Mouse (Mus musculus): ENCODE results near the gene Ezr. TPM values are rescaled to one million over a fixed set of nuclear protein-coding genes. Genes with fewer than 3 reads are reported as not detected.

The Ezr gene
- polyA plus RNA-seq, 1 experiment from 2014 or later: 31.9 TPM

- H3K27ac ChIP-seq (ENCODE audit: low read length): no peak overlapping the region
- H3K4me1 ChIP-seq (ENCODE audit: control insufficient read depth, insufficient read depth, low read length): peaks cover 3% of the 10 kb centered on the region; the same call in 1 of the 2 replicates
- H3K27me3 ChIP-seq (ENCODE audit: control insufficient read depth, insufficient read depth, low read depth, low read length): 0 out of 2 replicates have a peak, but pooled peaks cover 2% of the 10 kb centered on the region
- H3K9me3 ChIP-seq (replicated peaks; ENCODE audit: control insufficient read depth, low read length, poor library complexity, severe bottlenecking): no peaks in the 10 kb centered on the region
- 76% methylated on average over 5 of the region's 5 CpGs for WGBS
- H3K4me2 ChIP-seq (ENCODE audit: low read length): no peak overlapping the region
- ATAC-seq: no peak
- no peak overlapping the region for H3K9ac ChIP-seq (ENCODE audit: low read depth, low read length)
- H3K36me3 ChIP-seq (ENCODE audit: control insufficient read depth, insufficient read depth, low read length): no peaks in the 10 kb centered on the region
- H3K4me3 ChIP-seq (ENCODE audit: low read depth, low read length): no peak overlapping the region
Measured at GRCm38 (mm10) chr17:6767771-6768170, 14.8 kb downstream of the Ezr start.

GRCm38 (mm10) chr17:6766823-6767222 lies 15.8 kb downstream of the Ezr start:
- Histone ChIP-seq H3K4me1 (ENCODE audit: control insufficient read depth, insufficient read depth, low read length) (peaks cover 3% of the 10 kb centered on the region; the same call in 1 of the 2 replicates), H3K9ac (ENCODE audit: low read depth, low read length) (no peak overlapping the region), H3K27me3 (ENCODE audit: control insufficient read depth, insufficient read depth, low read depth, low read length) (0 out of 2 replicates have a peak, but pooled peaks cover 2% of the 10 kb centered on the region), H3K4me3 (ENCODE audit: low read depth, low read length) (no peak overlapping the region), H3K36me3 (ENCODE audit: control insufficient read depth, insufficient read depth, low read length) (no peaks in the 10 kb centered on the region), H3K27ac (ENCODE audit: low read length) (no peak overlapping the region), H3K9me3 (replicated peaks; ENCODE audit: control insufficient read depth, low read length, poor library complexity, severe bottlenecking) (no peaks in the 10 kb centered on the region), H3K4me2 (ENCODE audit: low read length) (no peak overlapping the region)
- no peak for ATAC-seq
- WGBS: 94% methylated on average over 4 of the region's 4 CpGs

- no peak overlapping the region for H3K27ac ChIP-seq (ENCODE audit: low read length)
- WGBS: 46% methylated on average over 2 of the region's 2 CpGs
- no peak for ATAC-seq
- no peak overlapping the region for H3K4me3 ChIP-seq (ENCODE audit: low read depth, low read length)
- 0 out of 2 replicates have a peak, but pooled peaks cover 2% of the 10 kb centered on the region for H3K27me3 ChIP-seq (ENCODE audit: control insufficient read depth, insufficient read depth, low read depth, low read length)
- no peak overlapping the region for H3K9ac ChIP-seq (ENCODE audit: low read depth, low read length)
- H3K4me1 ChIP-seq (ENCODE audit: control insufficient read depth, insufficient read depth, low read length): peaks cover 3% of the 10 kb centered on the region; the same call in 1 of the 2 replicates
- no peaks in the 10 kb centered on the region for H3K36me3 ChIP-seq (ENCODE audit: control insufficient read depth, insufficient read depth, low read length)
- H3K4me2 ChIP-seq (ENCODE audit: low read length): no peak overlapping the region
- no peaks in the 10 kb centered on the region for H3K9me3 ChIP-seq (replicated peaks; ENCODE audit: control insufficient read depth, low read length, poor library complexity, severe bottlenecking)
Measured at GRCm38 (mm10) chr17:6765886-6766285, 16.7 kb downstream of the Ezr start.

- H3K27me3 ChIP-seq (ENCODE audit: control insufficient read depth, insufficient read depth, low read depth, low read length): 0 out of 2 replicates have a peak, but pooled peaks cover 2% of the 10 kb centered on the region
- 77% methylated on average over 4 of the region's 4 CpGs for WGBS
- no peak overlapping the region for H3K9ac ChIP-seq (ENCODE audit: low read depth, low read length)
- H3K36me3 ChIP-seq (ENCODE audit: control insufficient read depth, insufficient read depth, low read length): no peaks in the 10 kb centered on the region
- ATAC-seq: no peak
- no peak overlapping the region for H3K4me3 ChIP-seq (ENCODE audit: low read depth, low read length)
- H3K9me3 ChIP-seq (replicated peaks; ENCODE audit: control insufficient read depth, low read length, poor library complexity, severe bottlenecking): no peaks in the 10 kb centered on the region
- no peak overlapping the region for H3K4me2 ChIP-seq (ENCODE audit: low read length)
- no peak overlapping the region for H3K27ac ChIP-seq (ENCODE audit: low read length)
- H3K4me1 ChIP-seq (ENCODE audit: control insufficient read depth, insufficient read depth, low read length): peaks cover 3% of the 10 kb centered on the region; the same call in 1 of the 2 replicates
Measured at GRCm38 (mm10) chr17:6764730-6765129, 17.9 kb downstream of the Ezr start.

- Histone ChIP-seq H3K9ac (ENCODE audit: low read depth, low read length) (no peak overlapping the region), H3K4me1 (ENCODE audit: control insufficient read depth, insufficient read depth, low read length) (peaks cover 3% of the 10 kb centered on the region; the same call in 1 of the 2 replicates), H3K4me3 (ENCODE audit: low read depth, low read length) (no peak overlapping the region), H3K27ac (ENCODE audit: low read length) (no peak overlapping the region), H3K27me3 (ENCODE audit: control insufficient read depth, insufficient read depth, low read depth, low read length) (0 out of 2 replicates have a peak, but pooled peaks cover 2% of the 10 kb centered on the region), H3K9me3 (replicated peaks; ENCODE audit: control insufficient read depth, low read length, poor library complexity, severe bottlenecking) (no peaks in the 10 kb centered on the region), H3K36me3 (ENCODE audit: control insufficient read depth, insufficient read depth, low read length) (no peaks in the 10 kb centered on the region), H3K4me2 (ENCODE audit: low read length) (no peak overlapping the region)
- ATAC-seq: no peak
- 65% methylated on average over 7 of the region's 7 CpGs for WGBS
Measured at GRCm38 (mm10) chr17:6764227-6764593, 18.4 kb downstream of the Ezr start.

- Histone ChIP-seq H3K9me3 (replicated peaks; ENCODE audit: control insufficient read depth, low read length, poor library complexity, severe bottlenecking) (no peaks in the 10 kb centered on the region), H3K4me1 (ENCODE audit: control insufficient read depth, insufficient read depth, low read length) (peaks cover 3% of the 10 kb centered on the region; the same call in 1 of the 2 replicates), H3K36me3 (ENCODE audit: control insufficient read depth, insufficient read depth, low read length) (no peaks in the 10 kb centered on the region), H3K27me3 (ENCODE audit: control insufficient read depth, insufficient read depth, low read depth, low read length) (0 out of 2 replicates have a peak, but pooled peaks cover 2% of the 10 kb centered on the region), H3K9ac (ENCODE audit: low read depth, low read length) (no peak overlapping the region), H3K4me2 (ENCODE audit: low read length) (no peak overlapping the region), H3K27ac (ENCODE audit: low read length) (no peak overlapping the region), H3K4me3 (ENCODE audit: low read depth, low read length) (no peak overlapping the region)
- WGBS: 16% methylated on average over 7 of the region's 7 CpGs
- no peak for ATAC-seq
Measured at GRCm38 (mm10) chr17:6763513-6764226, 18.9 kb downstream of the Ezr start.

GRCm38 (mm10) chr17:6759717-6760292 lies 22.8 kb downstream of the Ezr start:
- no peak for ATAC-seq
- no peaks in the 10 kb centered on the region for H3K36me3 ChIP-seq (ENCODE audit: control insufficient read depth, insufficient read depth, low read length)
- no peak overlapping the region for H3K4me2 ChIP-seq (ENCODE audit: low read length)
- no peaks in the 10 kb centered on the region for H3K9me3 ChIP-seq (replicated peaks; ENCODE audit: control insufficient read depth, low read length, poor library complexity, severe bottlenecking)
- WGBS: 23% methylated on average over 9 of the region's 9 CpGs
- H3K4me3 ChIP-seq (ENCODE audit: low read depth, low read length): no peak overlapping the region
- peaks cover 3% of the 10 kb centered on the region; the same call in 1 of the 2 replicates for H3K4me1 ChIP-seq (ENCODE audit: control insufficient read depth, insufficient read depth, low read length)
- no peak overlapping the region for H3K27ac ChIP-seq (ENCODE audit: low read length)
- H3K27me3 ChIP-seq (ENCODE audit: control insufficient read depth, insufficient read depth, low read depth, low read length): no peaks in the 10 kb centered on the region
- no peak overlapping the region for H3K9ac ChIP-seq (ENCODE audit: low read depth, low read length)

GRCm38 (mm10) chr17:6758845-6759244 lies 23.7 kb downstream of the Ezr start:
- Histone ChIP-seq H3K4me2 (ENCODE audit: low read length) (no peak overlapping the region), H3K27me3 (ENCODE audit: control insufficient read depth, insufficient read depth, low read depth, low read length) (no peaks in the 10 kb centered on the region), H3K4me3 (ENCODE audit: low read depth, low read length) (no peak overlapping the region), H3K36me3 (ENCODE audit: control insufficient read depth, insufficient read depth, low read length) (no peaks in the 10 kb centered on the region), H3K27ac (ENCODE audit: low read length) (no peak overlapping the region), H3K9ac (ENCODE audit: low read depth, low read length) (no peak overlapping the region), H3K9me3 (replicated peaks; ENCODE audit: control insufficient read depth, low read length, poor library complexity, severe bottlenecking) (no peaks in the 10 kb centered on the region), H3K4me1 (ENCODE audit: control insufficient read depth, insufficient read depth, low read length) (peaks cover 3% of the 10 kb centered on the region; the same call in 1 of the 2 replicates)
- no peak for ATAC-seq
- 52% methylated on average over 8 of the region's 8 CpGs for WGBS

- Histone ChIP-seq H3K9me3 (replicated peaks; ENCODE audit: control insufficient read depth, low read length, poor library complexity, severe bottlenecking) (no peaks in the 10 kb centered on the region), H3K36me3 (ENCODE audit: control insufficient read depth, insufficient read depth, low read length) (no peaks in the 10 kb centered on the region), H3K4me2 (ENCODE audit: low read length) (no peak overlapping the region), H3K4me3 (ENCODE audit: low read depth, low read length) (no peak overlapping the region), H3K27ac (ENCODE audit: low read length) (no peak overlapping the region), H3K9ac (ENCODE audit: low read depth, low read length) (no peak overlapping the region), H3K4me1 (ENCODE audit: control insufficient read depth, insufficient read depth, low read length) (no peaks in the 10 kb centered on the region; the same call in 1 of the 2 replicates), H3K27me3 (ENCODE audit: control insufficient read depth, insufficient read depth, low read depth, low read length) (no peaks in the 10 kb centered on the region)
- WGBS: 97% methylated on average over 16 of the region's 16 CpGs
- no peak for ATAC-seq
Measured at GRCm38 (mm10) chr17:6757902-6758301, 24.7 kb downstream of the Ezr start.

Data from midbrain, embryonic 16.5 days (tissue).